In genomic region chr3:37073211-37073610, GRCm38 (mm10) we compare ENCODE assay signal across 9 mouse cellular contexts. TPM values are rescaled to one million over a fixed set of nuclear protein-coding genes. Genes with fewer than 3 reads are reported as not detected.
DNase-seq lines count a peak whose midpoint lies in the region; ATAC-seq and TF ChIP-seq lines count a peak whose summit lies in the region.
"Had no signal": no experiment of that assay in that cellular context is flagged by ENCODE, and none has a peak within 500 bp of the region (broad histone marks: within the 10 kb centered on the region; RNA-seq: fewer than 3 reads in every experiment).

No protein-coding gene starts in this region.

- no peak overlapping the region for H3K4me2 ChIP-seq in kidney, embryonic 14.5 days (replicated peaks; ENCODE audit: low read depth, low read length)
- no peak overlapping the region for H3K4me2 ChIP-seq in midbrain, embryonic 13.5 days (replicated peaks)
- H3K4me2 ChIP-seq: heart, embryonic 15.5 days had no signal

- H3K27me3 ChIP-seq in kidney, adult 2 months (replicated peaks; ENCODE audit: control insufficient read depth, insufficient read depth, low read length): no peaks in the 10 kb centered on the region
- no peaks in the 10 kb centered on the region for H3K27me3 ChIP-seq in kidney, embryonic 14.5 days (ENCODE audit: control insufficient read depth, insufficient read depth, low read length)
- peaks cover 62% of the 10 kb centered on the region for H3K27me3 ChIP-seq in Patski
- no peaks in the 10 kb centered on the region for H3K27me3 ChIP-seq in small intestine, adult 2 months (ENCODE audit: control insufficient read depth, insufficient read depth, low read length)
- H3K27me3 ChIP-seq in midbrain, embryonic 13.5 days: no peaks in the 10 kb centered on the region
- H3K27me3 ChIP-seq: heart, embryonic 15.5 days had no signal

- H3K27ac ChIP-seq in kidney, adult 2 months (ENCODE audit: insufficient read depth, low read depth, low read length): no peak overlapping the region
- no peak overlapping the region for H3K27ac ChIP-seq in kidney, embryonic 14.5 days (ENCODE audit: low read depth, low read length)
- H3K27ac ChIP-seq in small intestine, adult 2 months (ENCODE audit: insufficient read depth, low read depth, low read length): no peak overlapping the region
- H3K27ac ChIP-seq in midbrain, embryonic 13.5 days: no peak overlapping the region
- H3K27ac ChIP-seq: heart, embryonic 15.5 days had no signal

- no peaks in the 10 kb centered on the region for H3K4me1 ChIP-seq in kidney, adult 2 months (ENCODE audit: control insufficient read depth, insufficient read depth, low read length)
- H3K4me1 ChIP-seq in kidney, embryonic 14.5 days (ENCODE audit: control insufficient read depth, insufficient read depth, low read length): no peaks in the 10 kb centered on the region
- H3K4me1 ChIP-seq in small intestine, adult 2 months (ENCODE audit: control insufficient read depth, insufficient read depth, insufficient read length, low read length): no peaks in the 10 kb centered on the region
- no peaks in the 10 kb centered on the region for H3K4me1 ChIP-seq in midbrain, embryonic 13.5 days (replicated peaks)
- H3K4me1 ChIP-seq: heart, embryonic 15.5 days had no signal

- TF ChIP-seq POLR2A in kidney, adult 2 months (IDR thresholded peaks at IDR 0.05; ENCODE audit: low read depth, low read length): no peak
- TF ChIP-seq POLR2A in small intestine, adult 2 months (IDR thresholded peaks at IDR 0.05; ENCODE audit: low read depth, low read length): no peak

- CTCF ChIA-PET in Patski (lab: Charles Lee): interaction anchor here (1.0 to 1.1 kb wide), 2 partner anchors 125 to 131 kb away, joined by 3 to 4 read pairs; no protein-coding TSS in a partner anchor

- no peak overlapping the region for H3K9ac ChIP-seq in kidney, embryonic 14.5 days (ENCODE audit: low read depth, low read length)
- no peak overlapping the region for H3K9ac ChIP-seq in midbrain, embryonic 13.5 days (replicated peaks)
- H3K9ac ChIP-seq: heart, embryonic 15.5 days had no signal

- no peak for ATAC-seq in kidney, embryonic 14.5 days (ENCODE audit: low FRiP score, low TSS enrichment)
- ATAC-seq in Patski: no peak
- ATAC-seq in midbrain, embryonic 13.5 days: no peak

- POLR2A ChIA-PET in Patski (lab: Charles Lee): interaction anchor here (0.6 kb wide), 1 partner anchor 67 kb away, joined by 5 read pairs; no protein-coding TSS in a partner anchor

- no peak overlapping the region for H3K4me3 ChIP-seq in kidney, adult 2 months (ENCODE audit: insufficient read depth, low read depth, low read length)
- H3K4me3 ChIP-seq in kidney, embryonic 14.5 days (ENCODE audit: low read length): no peak overlapping the region
- H3K4me3 ChIP-seq in small intestine, adult 2 months (ENCODE audit: low read depth, low read length): no peak overlapping the region
- H3K4me3 ChIP-seq in midbrain, embryonic 13.5 days (replicated peaks): no peak overlapping the region
- H3K4me3 ChIP-seq: heart, embryonic 15.5 days had no signal

- in situ Hi-C loops in Patski (cut with MboI; ENCODE audit: low pct_unique_long_range_greater_than_20kb): loop anchor here (5.0 kb wide), 1 partner anchor 129 kb away; no protein-coding TSS in a partner anchor

- peak; percentile 75 for DNase-seq in kidney, adult 2 months
- DNase-seq in Patski (ENCODE audit: low read depth, low spot score): no peak
- DNase-seq in gastrocnemius, postnatal 10 days: peak; percentile 54
- DNase-seq in layer of hippocampus, adult 9-11 months: peak; percentile 65
- no peak for DNase-seq in neural tube, embryonic 10.5 days (ENCODE audit: extremely low spot score, low spot score)

- H3K36me3 ChIP-seq in kidney, adult 2 months (ENCODE audit: control insufficient read depth, insufficient read depth, low read length): no peaks in the 10 kb centered on the region
- no peaks in the 10 kb centered on the region for H3K36me3 ChIP-seq in kidney, embryonic 14.5 days (ENCODE audit: control insufficient read depth, insufficient read depth, low read length)
- H3K36me3 ChIP-seq in small intestine, adult 2 months (ENCODE audit: control insufficient read depth, insufficient read depth, low read length): no peaks in the 10 kb centered on the region
- no peaks in the 10 kb centered on the region for H3K36me3 ChIP-seq in midbrain, embryonic 13.5 days
- H3K36me3 ChIP-seq: heart, embryonic 15.5 days had no signal

- TF ChIP-seq CTCF in kidney, adult 2 months (conservative IDR thresholded peaks at IDR 0.05; ENCODE audit: insufficient read depth, insufficient read length, low read depth, low read length): peak; percentile 64
- peak; percentile 46 for TF ChIP-seq CTCF in Patski (IDR thresholded peaks at IDR 0.05)
- peak; percentile 22; the same call in 1 of the 2 replicates for TF ChIP-seq CTCF in small intestine, adult 2 months (IDR thresholded peaks at IDR 0.05; ENCODE audit: extremely low read depth, insufficient read length, insufficient replicate concordance, low read depth, low read length)

- H3K9me3 ChIP-seq in kidney, embryonic 14.5 days (ENCODE audit: control insufficient read depth, low read length): peaks cover 3% of the 10 kb centered on the region; the same call in 1 of the 2 replicates
- H3K9me3 ChIP-seq in midbrain, embryonic 13.5 days: peaks cover 5% of the 10 kb centered on the region; the same call in 1 of the 2 replicates

RNA-seq across cellular contexts. Expression of gene Adad1, which starts 9.9 kb away (rescaled TPM):
- polyA plus RNA-seq in kidney, adult 2 months (2012; rRNA removed): not detected in 2 replicates
- 0.40 TPM in 1 of 2 replicates, not detected in the other for polyA plus RNA-seq in kidney, embryonic 14.5 days (2014; fragmentation: Nextera tagmentation; extraction: Ambion mirVana)
- polyA plus RNA-seq in Patski (2021): not detected
- total RNA-seq in gastrocnemius, postnatal 10 days (2021): not detected
- not detected in 2 replicates for polyA plus RNA-seq in small intestine, adult 2 months (2012; rRNA removed)
- polyA plus RNA-seq in midbrain, embryonic 13.5 days (2015; fragmentation: Nextera tagmentation; extraction: Ambion mirVana): 0.13 and 0.32 TPM in 2 replicates

RNA-seq across cellular contexts. Expression of gene Il2, which starts 52.5 kb away (rescaled TPM):
- polyA plus RNA-seq in kidney, adult 2 months (2012; rRNA removed): 0.17 TPM in 1 of 2 replicates, not detected in the other
- polyA plus RNA-seq in kidney, embryonic 14.5 days (2014; fragmentation: Nextera tagmentation; extraction: Ambion mirVana): 0.27 and 0.30 TPM in 2 replicates
- 0.05 TPM for polyA plus RNA-seq in Patski (2021)
- total RNA-seq in gastrocnemius, postnatal 10 days (2021): not detected
- polyA plus RNA-seq in small intestine, adult 2 months (2012; rRNA removed): 0.10 TPM in 1 of 2 replicates, not detected in the other
- 0.37 and 0.43 TPM in 2 replicates for polyA plus RNA-seq in midbrain, embryonic 13.5 days (2015; fragmentation: Nextera tagmentation; extraction: Ambion mirVana)

Comparison
In these comparisons a context has a peak if more than half of its experiments do, and no peak if none do; other contexts are left out.
1. DNase-seq: peak in kidney, adult 2 months (single experiment), gastrocnemius, postnatal 10 days (single experiment) and layer of hippocampus, adult 9-11 months (single experiment); none in Patski (single experiment) and neural tube, embryonic 10.5 days (single experiment).
2. Peak in every context shown above with its lines, with median percentiles within 50 percentile points of each other: CTCF ChIP-seq.